Mouse (Mus musculus) neutrophil, adult 59 days (primary cell): ENCODE measurements around the gene Rnf216. TPM values are rescaled to one million over a fixed set of nuclear protein-coding genes. Genes with fewer than 3 reads are reported as not detected.

Source experiments
- total RNA-seq, 2 experiments: library from RNA; stranded (reverse); gene quantifications; 1 replicate in 1 of 2; 2 replicates in 1 of 2; pipeline ENCODE4 v1.2.4; 2023

The Rnf216 gene
- total RNA-seq, result 10 to 100 TPM; 56.1 to 56.7 TPM

DNA sequence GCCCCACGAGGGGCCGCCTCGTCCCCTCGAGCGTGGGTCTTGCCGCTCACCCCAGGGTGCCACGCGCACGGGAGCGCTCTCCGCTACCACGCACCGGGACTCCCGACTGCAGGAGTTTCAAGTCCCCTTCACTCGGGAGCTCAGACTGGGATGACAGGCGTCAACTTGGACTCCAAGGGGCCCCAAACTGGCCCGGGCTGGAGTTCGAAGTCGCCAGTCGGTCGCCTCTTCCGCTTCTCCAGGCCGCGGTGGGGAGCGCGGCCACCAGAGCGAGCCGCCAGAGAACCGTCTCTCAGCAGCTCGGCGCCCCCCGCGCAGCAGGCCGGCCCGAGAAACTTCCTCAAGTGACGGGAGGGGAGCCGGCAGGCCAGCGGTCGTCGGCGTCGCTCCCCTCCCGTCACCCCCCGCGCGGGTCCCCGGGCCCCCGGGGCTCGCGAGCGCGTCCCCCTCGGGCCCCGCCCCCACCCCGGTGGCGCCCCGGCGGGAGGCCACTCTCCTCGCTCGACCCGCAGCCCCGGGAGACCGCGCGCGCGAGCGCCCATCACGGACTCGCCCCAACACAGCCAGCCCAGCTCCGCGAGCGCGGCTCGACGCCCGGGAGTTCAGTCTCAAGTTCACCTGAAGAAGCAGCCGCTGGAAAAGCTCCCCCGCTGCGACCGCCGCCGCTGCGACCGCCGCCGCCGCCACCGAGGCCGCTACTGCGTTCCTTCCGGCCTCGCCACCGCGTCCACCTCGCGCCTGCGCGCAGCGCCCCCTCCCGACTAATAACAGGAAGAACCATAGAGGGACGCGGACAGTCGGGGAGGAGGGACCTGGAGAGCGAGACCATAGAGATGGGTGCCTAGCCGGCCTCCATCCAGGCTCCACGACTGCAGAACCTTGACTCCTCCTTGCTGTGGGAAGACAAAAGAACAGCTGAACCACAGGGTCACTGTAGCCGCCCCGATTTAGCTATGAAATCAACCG lies at the start of gene Rnf216:
Gene Rnf216 (minus strand): TSS at position 714 of the 966 bp plus-strand sequence.

DNA sequence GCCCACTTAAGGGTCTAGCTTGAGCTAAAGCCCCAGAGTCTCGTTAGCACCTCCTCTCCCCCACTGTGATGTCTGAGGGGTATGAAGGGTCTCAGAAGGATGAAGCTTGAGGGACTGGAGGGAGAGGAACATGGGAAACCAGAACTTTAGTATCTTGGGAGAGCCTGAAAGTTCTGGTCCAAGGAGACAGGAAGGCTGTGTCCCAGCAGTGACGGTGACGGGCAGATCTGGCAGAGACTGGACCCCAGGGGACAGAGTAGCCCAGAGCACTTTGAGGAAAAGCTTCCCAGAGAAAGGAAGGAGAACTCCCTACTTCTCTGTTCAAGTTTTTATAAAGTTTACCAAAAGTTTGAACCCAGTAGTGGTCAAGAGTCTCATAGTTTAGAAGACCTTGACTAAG lies 34.7 kb upstream of the Rnf216 start, which contains the start of gene Olfr718-ps1:
Gene Olfr718-ps1 (minus strand): TSS at position 101 of the 400 bp plus-strand sequence.

DNA sequence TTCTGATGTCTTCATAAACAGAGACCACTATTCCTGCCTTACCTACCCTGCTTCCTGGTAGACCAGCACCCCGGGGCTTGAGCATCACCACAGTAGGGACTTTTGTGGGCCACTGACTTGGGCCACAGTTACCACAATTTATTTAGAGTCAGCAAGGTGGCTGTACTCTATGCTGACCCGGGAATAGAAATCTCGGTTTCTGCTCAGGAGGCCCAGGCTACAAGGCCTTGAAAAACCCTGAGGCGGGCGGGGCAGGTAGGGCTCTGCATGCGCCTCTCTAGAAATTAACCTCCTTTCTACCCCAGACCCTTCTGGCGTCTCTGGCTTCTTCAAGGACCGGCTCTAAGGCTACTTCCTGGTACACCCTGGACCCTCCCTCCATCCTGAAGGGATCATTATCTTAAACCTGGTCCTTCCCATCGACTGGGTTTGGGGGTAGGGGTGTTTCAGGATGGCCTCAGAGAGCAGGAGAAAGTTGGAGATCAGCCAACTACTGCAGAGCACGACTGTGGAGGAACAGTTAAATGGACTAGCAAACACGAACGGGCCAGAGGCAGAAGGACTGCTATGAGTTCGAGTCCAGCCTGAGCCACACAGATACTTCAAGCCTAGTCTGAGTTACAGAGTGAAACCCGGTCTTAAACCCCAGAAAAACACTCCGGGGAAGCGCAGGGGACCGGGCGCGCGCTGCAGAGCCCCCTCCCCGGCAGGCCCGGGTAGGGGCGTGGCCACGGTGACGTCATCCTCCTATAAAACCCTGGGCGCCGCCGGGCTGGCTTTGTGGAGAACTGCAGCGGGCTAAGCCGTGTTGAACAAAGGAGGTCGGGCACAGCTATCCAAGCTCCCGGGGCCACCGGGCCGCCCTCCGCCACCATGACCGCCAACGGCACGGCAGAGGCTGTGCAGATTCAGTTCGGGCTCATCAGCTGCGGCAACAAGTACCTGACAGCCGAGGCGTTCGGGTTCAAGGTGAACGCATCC lies 152.9 kb downstream of the Rnf216 start, which contains the start of gene Fscn1:
Gene Fscn1 (plus strand): TSS at position 768 of the 981 bp plus-strand sequence.

Other genes with a start within 250 kb of the Rnf216 start
- 1 to 10 TPM; 7.8 to 9.4 TPM for gene Fbxl18, start 217.6 kb downstream of the Rnf216 start, total RNA-seq
- over 10,000 TPM; 15,917 to 16,228 TPM for gene Actb, start 206.2 kb downstream of the Rnf216 start, total RNA-seq
- gene Fscn1, start 152.7 kb downstream of the Rnf216 start, total RNA-seq, result under 1 TPM; 0.40 to 0.49 TPM
- under 1 TPM; 0.29 to 0.31 TPM for gene Olfr718-ps1, start 34.6 kb upstream of the Rnf216 start, total RNA-seq
- gene Rbak, start 67.8 kb upstream of the Rnf216 start, total RNA-seq, result 1 to 10 TPM; 4.4 to 5.4 TPM
- gene Spdye4b, start 68.0 kb upstream of the Rnf216 start, total RNA-seq, result not detected
- not detected for gene Spdye4a, start 113.9 kb upstream of the Rnf216 start, total RNA-seq
- gene Zfp12, start 122.2 kb upstream of the Rnf216 start, total RNA-seq, result 1 to 10 TPM; 5.9 to 6.2 TPM
- 1 to 10 TPM; 1.2 to 2.0 TPM for gene Zfp316, start 157.0 kb upstream of the Rnf216 start, total RNA-seq
- gene Zfp853, start 180.6 kb upstream of the Rnf216 start, total RNA-seq, result under 1 TPM in 1 of 2 experiments, not detected in 1; 0.29 TPM
- 10 to 100 TPM; 19.7 to 20.0 TPM for gene E130309D02Rik, start 202.4 kb upstream of the Rnf216 start, total RNA-seq
- 10 to 100 TPM; 34.3 to 36.5 TPM for gene Zdhhc4, start 216.3 kb upstream of the Rnf216 start, total RNA-seq
- not detected for gene Grid2ip, start 244.3 kb upstream of the Rnf216 start, total RNA-seq